Mouse (Mus musculus): ENCODE measurements around the gene Rnh1.
A peak's percentile ranks its signal among the peaks of the same experiment; 100 is the strongest.

Gene Rnh1

DNA sequence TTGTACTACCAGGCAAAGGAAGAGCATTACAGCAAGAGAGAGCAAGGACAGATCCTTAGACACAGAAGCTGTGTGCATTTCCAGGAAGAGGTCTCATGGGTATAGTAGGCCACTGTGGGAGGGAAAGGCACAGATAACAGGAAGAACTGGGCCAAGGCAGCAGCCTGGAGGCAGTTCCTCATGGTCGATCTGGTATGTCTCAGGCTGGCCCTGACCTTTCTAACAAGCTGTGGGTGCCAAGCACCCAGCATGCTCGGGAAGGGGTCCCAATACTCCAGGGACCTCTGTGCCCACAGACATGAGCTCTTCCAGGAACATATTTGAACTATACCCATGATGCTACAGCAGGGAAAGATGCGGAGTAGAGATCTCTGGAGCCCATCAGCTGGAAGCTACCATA, 31.9 kb upstream of the Rnh1 start:
- DNase-seq = no peak

DNA sequence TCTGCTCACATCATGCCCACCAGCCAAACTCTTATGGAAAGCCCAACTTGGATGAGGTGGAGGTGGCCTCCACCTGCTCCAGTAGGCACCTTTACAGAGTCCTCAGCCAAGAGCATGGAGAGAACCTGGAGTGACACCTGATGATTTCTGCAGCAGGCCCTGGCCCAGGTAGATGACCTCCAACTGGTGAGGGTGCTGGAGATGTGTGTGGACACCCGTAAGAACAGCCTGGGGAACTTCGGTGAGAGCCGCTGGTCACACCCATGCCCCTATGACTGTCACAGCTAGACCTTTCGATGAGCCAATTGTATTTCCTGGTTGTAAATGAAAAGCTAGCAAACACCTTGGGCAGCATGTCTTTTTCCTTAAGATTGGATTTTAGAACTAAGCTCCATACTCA, 25.5 kb upstream of the Rnh1 start:
- no peak for DNase-seq

DNA sequence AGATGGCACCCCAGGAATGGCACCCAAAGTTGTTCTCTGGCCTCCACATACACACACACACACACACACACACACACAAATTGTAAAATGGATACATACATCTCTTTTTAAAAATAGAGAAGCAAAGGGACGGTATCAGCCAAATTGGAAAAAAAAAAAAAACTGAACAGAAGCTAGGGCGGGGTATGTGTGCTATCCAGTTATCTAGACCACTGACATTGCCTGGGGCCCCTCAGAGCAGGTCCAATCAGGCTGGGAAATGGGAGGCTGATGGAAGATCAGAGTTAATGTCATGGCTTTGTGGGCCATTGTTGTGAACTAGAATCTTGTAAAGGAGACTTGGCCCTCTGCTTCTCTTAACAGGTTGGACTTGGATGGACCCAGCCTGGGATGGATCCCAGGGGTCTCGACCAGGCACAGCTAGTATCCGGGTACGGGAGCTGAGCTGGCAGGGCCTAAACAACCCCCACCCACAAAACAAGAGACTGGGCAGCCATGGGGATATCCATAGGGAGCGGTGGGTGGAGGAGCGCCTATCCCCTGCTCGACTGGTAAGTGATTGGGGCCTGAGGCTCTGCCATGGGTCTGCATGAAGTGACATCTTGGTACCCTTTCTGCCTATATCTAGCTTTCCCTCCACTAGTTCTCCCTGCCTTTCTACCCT, 24.1 kb upstream of the Rnh1 start:
- DNase-seq = no peak

DNA sequence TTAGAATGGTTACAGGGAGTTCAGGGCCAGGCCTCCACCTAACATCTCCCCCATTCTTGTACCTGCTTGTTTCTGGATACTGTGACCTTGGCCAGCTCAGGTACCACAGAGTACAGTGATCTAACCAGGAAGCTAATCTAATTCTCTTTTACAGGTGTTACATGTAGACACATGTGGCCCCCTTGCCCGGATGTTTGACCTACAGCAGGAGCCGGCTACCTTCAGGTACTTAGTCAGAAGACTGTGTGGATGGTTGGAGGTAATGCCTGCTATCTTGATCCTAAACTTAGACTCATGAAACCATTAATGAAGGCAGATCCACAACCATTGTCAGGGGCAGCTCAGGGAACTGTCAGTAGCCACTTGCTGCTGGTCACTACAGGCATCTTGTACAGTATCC, 23.1 kb upstream of the Rnh1 start:
- no peak for DNase-seq

DNA sequence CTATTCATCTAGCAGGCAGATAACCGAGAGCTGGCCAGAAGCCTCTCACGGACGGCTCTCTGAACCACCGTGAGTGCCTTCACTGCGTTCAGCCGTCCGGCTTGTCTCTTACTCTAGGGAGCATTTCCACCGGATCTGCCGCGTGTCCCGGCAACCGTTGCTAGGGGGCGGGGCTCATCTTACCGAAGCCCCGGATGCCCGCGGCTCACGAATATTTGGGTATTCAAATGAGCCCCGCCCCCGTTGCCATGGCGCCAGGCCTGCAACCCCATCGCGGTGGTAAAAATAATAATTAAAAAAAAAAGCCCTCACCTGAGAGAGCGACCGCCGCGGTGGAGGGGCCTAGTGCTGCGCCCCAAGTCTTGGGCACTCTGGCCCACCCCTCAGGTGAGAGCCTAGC, 22.2 kb upstream of the Rnh1 start:
- DNase-seq = peak; percentile 95

DNA sequence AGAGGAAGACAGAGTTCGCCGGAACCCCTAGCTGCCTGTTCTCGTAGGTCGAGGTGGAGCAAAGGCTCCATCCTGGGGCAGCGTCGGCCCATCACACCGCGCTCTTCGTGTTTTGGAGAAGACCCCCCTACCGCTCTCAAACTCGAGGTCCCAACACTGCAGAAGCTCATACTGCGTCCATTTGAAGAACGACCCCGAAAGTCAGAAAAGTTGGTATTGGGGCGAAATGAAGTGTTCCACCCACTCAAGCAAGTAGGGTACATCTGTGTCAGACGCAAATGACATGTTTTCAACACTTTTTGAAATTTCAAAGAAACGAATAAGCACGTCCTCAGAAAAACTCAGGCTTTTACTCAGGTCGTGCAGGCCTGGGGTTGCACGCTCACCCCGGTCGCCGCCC, 21.8 kb upstream of the Rnh1 start:
- DNase-seq = no peak

DNA sequence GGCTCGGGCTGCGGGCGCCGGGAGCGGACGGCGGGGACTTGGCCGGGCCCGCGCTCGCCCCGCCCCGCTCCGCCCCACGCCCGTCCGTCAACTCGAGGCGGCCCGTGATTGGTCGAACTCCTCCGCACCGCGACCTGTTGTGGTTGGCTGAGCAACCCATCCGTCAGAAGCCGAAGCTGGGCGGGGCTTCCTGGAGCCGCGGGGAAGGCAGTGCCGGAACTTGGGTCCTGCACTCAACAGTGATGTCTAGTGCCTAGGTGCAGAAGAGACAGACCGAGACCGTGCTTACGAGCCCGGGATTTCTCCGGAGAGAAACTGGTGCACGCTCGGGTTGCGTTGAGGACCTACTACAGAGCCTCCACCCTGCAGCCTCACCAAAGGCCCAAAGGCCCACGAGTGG, 21.3 kb upstream of the Rnh1 start, which contains the start of the genes Hras and Lrrc56:
Gene Hras, minus strand, starts transcription at position 58 of the 400 bp plus-strand sequence.
Gene Lrrc56, plus strand, starts transcription at position 210 of the 400 bp plus-strand sequence.
- peak; percentile 98 to 99 for DNase-seq

DNA sequence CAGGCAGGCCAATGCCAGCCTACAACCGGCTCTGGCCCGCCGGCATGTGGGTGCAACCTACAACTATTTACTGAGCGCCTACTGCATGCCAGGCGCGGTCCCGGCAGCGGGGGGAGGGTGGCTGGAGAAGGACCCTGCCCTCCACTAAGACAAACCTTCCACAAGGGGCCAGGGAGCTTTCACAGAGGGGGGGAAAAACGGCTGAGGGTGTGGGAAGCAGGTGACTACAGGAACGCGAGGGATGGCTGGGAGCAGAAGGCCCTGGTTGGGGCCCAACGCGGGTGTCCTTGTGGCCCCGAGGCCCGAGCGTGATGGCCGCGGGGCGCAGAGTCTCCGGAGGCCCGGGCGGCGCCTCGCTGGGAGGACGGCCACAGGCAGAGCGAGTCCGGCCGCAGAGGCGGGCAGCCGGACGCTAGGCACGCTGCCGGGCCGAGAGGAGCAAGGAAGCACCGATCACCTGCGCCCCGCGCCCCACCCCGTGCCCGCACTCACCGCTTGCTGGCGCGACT, 20.7 kb upstream of the Rnh1 start:
- peak; percentile 66 to 67 for DNase-seq

DNA sequence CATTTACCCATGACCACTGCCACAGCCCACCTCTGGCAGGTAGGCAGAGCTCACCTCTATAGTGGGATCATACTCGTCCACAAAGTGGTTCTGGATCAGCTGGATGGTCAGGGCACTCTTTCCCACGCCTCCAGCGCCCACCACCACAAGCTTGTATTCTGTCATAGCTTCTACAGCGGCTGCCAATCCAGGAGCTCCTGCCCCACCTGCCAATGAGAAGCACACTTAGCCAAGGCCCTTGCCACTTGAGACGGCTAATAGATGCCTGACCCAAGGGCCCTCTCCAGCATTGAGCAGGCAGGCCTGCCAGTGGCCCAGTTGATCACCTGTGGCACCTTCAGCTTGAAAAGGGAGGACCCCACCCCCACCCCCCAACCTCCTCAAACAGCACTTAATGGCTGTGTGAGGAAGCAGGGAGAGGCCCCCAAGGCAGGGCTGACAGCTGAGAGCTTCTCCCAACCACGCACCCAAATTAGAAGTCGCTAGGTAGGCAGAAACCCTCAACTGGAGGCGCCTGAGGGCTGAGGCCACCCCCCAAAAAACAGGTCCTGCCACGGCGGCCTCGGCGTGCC, 20.2 kb upstream of the Rnh1 start:
- no peak for DNase-seq

DNA sequence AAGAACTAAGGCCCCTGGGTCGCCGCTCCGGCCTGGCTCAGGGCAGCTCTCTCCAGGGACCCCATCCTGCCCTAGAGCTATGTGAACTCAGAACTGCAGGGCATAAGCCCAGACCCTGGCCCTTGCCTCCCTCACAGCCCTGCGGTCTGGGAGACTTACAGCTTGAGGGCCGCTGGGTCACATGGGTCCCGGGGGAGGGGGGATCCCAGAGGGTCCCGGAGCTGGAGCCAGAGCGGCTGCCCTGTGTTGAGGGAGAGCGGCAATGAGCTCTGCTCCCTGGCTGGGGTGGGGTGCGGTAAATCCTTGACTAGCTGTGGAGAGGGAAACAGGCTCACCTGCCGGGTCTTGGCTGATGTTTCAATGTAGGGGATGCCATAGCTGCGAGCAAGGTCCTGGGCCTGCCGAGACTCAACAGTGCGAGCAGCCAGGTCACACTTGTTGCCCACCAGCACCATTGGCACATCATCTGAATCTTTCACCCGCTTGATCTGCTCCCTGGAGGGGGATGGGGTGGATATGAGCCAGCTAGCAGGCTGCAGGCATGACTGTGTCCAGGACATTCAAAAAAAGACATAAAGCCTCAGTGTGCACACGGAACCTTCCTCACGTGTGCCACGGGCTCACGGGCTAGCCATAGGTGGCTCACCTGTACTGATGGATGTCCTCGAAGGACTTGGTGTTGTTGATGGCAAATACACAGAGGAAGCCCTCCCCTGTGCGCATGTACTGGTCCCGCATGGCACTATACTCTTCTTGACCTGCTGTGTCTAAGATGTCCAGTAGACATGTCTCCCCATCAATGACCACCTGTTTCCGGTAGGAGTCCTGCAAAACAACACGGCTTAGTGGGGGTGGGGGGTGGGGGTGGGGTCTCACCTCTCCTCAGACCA, 19.4 kb upstream of the Rnh1 start:
- DNase-seq = peak; percentile 42 to 53

DNA sequence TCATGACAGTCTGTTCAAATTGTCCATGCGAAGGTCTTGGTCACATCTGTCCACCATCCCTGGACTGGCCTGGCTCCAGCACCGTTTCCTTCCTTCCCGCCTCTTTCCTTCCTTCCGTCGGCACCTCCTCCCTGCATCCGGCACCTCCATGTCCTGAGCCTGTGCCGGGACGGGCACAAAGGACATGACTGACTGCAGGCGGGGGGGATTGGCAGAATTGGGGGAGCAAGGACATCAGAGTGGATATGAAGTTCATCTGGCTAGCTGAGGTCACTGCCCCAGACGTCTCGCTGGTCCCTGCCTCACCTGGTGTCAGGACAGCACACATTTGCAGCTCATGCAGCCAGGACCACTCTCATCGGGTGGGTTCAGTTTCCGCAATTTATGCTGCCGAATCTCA, 18.4 kb upstream of the Rnh1 start:
- no peak for DNase-seq

DNA sequence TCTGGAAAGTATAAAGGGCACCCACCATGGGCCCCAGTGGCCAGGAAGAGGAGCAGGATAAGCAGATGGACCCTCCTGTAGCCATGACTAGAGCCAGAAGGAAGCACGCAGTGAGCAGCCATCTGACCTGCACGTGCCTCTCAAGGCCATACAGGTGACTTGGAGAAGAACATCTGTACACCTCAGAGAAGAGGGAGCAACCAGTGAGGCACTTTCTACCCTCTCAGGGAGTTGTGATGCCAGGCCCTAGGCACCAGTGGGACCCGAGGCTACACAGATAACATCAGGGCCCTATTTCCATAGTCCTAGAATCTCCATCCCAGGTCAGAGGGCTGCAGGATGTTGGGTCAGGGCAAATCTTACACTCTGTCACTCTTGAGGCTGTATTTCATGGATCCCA, 17.6 kb upstream of the Rnh1 start:
- no peak for DNase-seq

DNA sequence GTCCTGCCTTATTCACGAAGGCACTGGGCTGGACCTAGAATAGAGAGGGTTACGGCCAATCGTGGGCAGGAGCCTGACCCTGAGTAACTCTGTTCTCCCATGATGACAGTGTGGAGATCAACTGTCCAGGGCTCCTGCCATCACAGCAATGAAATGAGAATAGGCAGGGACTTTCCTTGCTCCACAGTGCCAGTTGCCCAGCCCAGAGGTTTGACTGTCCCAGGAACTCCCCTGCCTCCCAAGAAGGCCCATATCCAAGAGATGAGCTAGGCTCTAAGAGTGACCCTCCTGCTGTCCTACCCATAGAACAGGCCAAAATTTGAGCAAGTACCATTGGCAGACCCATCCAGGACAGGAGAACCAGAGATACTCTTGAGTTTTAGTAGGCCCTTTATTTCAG, 16.1 kb upstream of the Rnh1 start:
- no peak for DNase-seq

DNA sequence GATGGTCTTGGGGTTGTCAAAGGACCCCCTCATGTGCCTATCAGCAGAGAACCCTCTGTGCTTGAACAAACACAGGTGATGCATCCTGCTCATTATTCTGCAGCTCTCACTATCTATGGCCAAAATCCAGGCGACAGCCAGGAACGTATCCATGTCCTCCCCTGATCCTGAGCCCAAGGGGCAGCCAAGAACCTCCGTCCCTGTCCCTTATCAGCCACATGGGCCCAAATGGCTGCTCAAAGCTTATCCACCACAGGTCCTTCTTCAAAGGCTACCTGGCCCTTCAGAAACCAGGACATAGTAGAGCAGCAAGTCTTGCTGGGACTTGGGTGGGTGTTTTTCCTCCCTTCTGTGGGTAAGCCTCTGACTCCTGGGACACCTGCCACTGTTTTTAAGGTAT, 15.5 kb upstream of the Rnh1 start:
- DNase-seq = no peak

DNA sequence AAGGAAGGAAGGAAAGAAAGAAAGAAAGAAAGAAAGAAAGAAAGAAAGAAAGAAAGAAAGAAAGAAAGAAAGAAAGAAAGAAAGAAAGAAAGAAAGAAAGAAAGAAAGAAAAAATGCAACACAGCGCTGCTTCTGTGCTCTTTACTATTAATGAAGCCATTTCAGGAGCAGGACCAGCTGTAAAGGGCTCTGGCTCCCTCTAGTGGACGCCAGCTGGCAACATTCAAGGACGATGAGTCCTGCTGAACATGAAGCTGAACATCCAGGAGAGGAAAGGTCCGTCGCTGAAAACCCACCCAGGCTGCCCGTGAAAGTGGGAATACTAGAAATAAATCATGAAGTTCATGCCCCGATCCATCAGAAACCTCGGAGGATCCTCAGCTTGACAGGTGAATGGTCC, 3.5 kb upstream of the Rnh1 start:
- peak; percentile 93 to 94 for DNase-seq

DNA sequence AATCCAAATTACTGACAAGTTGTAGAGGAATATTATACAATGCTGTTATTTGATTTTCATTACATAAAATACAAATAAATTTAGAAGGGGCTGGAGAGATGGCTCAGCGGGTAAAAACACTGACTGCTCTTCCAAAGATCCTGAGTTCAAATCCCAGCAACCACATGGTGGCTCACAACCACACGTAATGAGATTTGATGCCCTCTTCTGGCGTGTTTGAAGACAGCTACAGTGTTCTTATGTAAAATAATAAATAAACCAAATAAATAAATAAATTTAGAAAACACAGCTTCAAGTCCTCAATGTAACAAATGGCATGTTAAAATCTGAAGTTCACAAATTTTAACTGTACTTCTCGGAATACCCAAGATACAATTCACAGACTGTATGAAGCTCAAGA, 2.4 kb upstream of the Rnh1 start:
- no peak for DNase-seq

DNA sequence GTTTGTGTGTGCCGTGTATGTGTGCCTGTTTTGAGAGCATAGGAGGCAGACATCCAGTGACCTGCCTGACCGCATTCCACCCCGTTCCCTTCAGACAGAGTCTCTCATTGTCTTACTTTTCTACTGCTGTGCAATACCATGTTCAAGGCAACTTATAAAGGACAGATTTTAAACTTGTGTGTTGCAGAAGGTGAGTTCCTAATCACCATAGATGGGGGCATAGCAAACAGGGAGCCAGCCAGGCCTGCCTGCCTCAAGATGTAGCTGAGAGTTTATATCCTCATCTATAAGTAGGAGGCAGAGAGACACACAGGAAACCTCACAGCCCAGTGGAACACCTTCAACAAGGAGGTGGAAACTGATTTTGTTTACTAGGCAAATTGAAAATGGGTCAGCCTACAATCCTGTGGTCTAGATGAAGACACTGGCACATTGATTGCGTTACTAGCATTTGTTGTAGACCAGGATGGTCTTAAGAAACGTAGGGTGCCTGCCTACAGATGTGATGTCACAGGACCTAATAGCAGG, 730 bp upstream of the Rnh1 start:
- DNase-seq = no peak

DNA sequence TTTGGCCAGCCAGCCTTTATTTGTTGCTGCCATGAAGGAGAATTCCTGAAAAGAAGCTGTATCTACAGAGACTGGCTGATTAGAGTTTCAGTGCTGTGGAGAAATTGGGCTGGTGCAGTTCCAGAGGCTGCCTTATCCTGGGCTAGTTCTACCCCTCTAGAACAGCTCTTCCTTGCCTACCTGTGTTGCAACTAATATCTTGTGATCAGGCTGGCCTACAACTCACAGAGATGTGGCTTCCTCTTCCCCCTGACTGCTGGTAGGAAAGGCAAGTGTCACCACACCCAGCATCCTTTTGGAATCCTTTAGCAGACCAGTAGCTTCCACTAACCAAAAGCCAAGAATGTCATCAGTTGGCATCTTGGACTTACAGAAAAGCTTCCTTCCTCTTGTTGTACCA, 2.8 kb downstream of the Rnh1 start:
- no peak for DNase-seq

DNA sequence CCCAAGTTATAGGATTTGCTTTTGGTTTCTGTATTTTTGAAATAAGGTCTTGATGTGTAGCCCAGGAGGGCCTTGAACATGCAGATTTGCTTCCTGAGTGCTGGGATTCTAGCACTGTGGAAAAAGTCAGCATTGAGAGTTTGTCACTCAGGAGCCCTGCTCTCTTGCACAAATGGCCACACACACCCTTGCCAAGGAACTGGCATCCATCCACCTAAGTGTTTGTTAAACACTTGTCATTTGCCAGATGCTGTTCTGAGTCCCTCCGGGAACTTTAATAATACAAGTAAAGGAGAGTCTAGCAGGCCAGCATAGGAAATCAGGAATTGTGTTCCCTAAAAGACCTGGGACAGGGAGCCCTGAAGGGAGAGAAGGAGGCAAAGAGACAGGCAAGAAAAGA, 3.4 kb downstream of the Rnh1 start:
- no peak for DNase-seq

DNA sequence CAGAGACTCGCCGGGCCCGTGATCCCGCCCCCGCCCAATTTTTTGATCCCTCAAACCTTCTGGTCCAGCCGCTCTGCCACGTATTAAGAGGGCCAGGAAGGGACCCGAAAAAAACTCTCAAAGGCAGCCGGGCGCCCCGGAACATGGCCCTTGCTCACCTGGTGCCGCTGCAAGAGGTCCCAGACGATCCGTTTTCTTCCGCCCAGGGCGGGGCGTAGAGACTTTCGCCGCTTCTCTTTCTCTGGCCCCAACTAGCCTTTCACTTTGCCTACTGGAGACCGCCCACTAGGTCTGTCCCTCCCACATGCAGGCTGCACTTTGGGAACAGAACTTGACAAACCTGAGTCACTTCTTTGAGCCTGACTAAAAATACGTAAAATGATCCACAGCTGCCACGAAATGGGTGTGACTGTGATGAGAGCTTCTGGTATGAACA, 4.1 kb downstream of the Rnh1 start:
- peak; percentile 27 to 32 for DNase-seq

DNA sequence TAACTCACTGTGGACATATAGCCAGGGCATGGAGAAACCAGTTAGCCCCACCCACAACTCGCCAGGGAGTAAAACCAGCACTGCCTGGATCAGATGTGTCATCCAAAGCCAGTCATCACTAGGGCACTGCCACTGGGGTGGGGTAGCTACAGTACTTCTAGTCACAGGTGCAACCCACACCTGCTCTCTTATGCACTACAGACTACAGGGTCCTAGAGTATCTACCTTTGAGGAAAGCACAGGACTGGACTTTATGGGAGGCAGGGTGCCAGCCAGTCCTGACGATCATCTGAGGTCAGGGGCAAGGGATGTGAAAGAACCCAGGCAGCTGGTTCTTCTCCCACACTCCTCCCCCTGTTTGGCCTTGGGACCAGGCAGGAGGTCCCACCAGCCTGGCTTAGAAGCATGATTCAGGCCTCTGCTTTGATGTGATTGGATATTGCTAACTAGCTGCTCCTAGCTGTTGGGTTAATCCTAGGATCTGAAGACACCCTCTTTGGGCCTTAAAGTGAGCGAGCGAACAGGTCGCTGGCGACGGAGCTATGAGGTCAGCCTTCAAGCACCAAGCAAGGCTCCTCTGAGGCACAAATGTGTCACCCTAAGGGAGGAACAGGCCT, 4.6 kb downstream of the Rnh1 start:
- peak; percentile 35 to 47 for DNase-seq

DNA sequence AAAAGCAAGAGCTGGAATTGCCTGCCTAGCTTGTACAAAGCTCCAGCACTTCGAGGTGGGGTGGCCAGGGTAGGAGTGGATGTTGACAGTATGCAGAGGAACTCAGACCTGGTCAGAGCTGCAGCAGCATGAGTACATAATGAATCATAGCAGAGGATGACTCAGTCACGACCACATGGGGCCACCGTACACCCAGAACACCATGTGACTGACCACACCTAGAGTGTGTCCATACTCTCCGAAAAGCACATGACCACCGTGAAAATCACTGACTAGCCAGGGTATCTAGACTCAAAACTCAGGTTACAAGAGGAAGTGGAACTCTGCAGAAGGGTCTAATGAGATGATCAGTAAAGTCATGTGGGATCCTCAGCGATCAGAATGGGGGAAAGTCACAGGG, 7.8 kb downstream of the Rnh1 start:
- no peak for DNase-seq

DNA sequence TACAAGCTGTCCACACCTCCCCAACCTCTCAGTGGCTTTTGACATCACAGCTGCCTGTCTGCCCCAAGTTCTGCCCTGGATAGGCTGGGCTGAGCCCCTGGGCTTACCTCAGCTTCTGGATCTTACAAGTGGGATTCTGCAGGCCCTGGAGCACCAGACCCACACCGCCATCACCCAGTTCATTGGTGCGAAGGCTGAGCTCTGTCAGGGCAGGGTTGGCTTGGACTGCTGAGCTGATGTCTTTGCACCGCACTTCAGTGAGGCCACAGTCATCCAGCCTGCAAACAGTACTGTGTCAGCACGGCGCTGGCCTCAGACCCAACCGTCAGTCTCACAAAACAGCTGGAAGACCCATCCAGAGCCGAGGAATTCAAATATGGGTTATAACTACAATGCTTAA, 8.3 kb downstream of the Rnh1 start:
- DNase-seq = no peak
